Mouse (Mus musculus): ENCODE results near the gene Mettl16. TPM values are rescaled to one million over a fixed set of nuclear protein-coding genes. Genes with fewer than 3 reads are reported as not detected.

Gene Mettl16
- total RNA-seq, 1 experiment from 2014 or later: 50.6 TPM

- peak; percentile 55 for ATAC-seq (replicated peaks; ENCODE audit: low read depth, poor library complexity, severe bottlenecking)
These were observed 59.9 kb downstream of the Mettl16 start, which contains the start of gene Mnt for GRCm38 (mm10) chr11:74830256-74831161. Mnt (plus strand) TSS chr11:74830920.

DNA sequence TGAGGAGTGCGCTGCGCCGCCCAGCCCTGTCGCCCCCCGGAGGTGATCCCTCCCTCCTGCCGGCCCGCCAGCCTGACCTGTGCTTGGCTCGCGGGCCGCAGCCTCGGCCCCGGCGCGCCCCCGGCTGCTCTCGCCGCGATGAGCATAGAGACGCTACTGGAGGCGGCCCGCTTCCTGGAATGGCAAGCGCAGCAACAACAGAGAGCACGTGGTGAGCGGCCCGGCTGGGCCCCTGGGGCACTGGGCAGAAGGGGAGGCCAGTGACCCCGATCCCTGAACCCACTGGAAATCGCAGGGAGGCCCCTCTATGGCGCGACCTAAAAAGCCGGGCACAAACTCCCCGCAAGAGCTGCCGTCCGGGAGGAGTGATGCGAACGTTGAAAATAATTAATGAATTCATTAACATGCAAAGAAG is 60.6 kb downstream of the Mettl16 start:
- no peak for ATAC-seq (replicated peaks; ENCODE audit: low read depth, poor library complexity, severe bottlenecking)

GRCm38 (mm10) chr11:74831606-74832451 is 61.2 kb downstream of the Mettl16 start:
- ATAC-seq (replicated peaks; ENCODE audit: low read depth, poor library complexity, severe bottlenecking): peak; percentile 37

GRCm38 (mm10) chr11:74832503-74833143 is 62.0 kb downstream of the Mettl16 start:
- ATAC-seq (replicated peaks; ENCODE audit: low read depth, poor library complexity, severe bottlenecking): peak; percentile 13

GRCm38 (mm10) chr11:74833536-74834358 is 63.1 kb downstream of the Mettl16 start:
- ATAC-seq (replicated peaks; ENCODE audit: low read depth, poor library complexity, severe bottlenecking): no peak

DNA sequence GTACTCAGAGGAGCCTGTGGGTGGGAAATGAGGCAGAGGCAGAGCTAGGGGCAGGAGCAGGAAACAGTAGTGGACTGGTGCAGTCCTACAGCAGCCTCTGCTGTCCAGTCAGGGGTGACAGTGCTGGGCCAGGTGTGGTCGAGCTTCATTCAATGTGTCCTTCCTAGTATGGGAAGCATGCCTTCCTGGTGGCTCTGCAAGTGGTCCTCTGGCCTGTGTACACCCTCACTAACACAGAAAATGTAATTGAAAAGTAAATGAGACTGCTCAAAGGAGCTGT is 63.7 kb downstream of the Mettl16 start:
- no peak for ATAC-seq (replicated peaks; ENCODE audit: low read depth, poor library complexity, severe bottlenecking)

GRCm38 (mm10) chr11:74834650-74835277 is 64.1 kb downstream of the Mettl16 start:
- ATAC-seq (replicated peaks; ENCODE audit: low read depth, poor library complexity, severe bottlenecking): no peak

DNA sequence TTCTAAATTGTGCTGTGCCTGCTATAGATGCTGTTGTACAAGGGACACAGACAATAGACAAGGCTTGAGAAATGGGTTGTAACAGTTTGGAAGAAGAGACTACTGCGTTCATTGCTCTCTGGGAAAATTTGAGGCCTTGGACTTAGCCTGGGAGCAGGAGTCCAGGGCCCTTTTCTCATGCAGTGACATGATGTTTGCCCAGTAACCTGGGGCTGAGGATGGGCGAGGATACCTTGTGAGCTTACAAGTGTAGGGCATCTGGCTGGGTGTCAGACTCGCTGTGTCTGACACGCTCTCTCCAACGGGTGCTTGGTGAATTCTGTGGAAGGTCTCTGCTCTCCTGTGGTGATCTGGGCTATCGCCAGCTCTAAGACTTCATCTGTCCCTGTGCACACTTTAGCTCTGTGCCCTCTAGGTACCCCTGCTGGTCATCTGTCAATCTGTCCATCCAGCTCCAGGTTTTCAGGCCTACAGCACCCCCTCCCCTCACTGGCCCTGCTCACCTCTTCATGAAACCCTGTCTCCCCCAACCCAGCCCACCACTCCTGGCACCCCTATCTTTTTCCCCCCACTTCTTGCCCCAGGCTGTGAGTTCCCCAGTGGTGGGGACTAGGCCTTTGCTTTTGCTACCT is 65.1 kb downstream of the Mettl16 start:
- no peak for ATAC-seq (replicated peaks; ENCODE audit: low read depth, poor library complexity, severe bottlenecking)

- ATAC-seq (replicated peaks; ENCODE audit: low read depth, poor library complexity, severe bottlenecking): no peak
These were observed 65.8 kb downstream of the Mettl16 start for GRCm38 (mm10) chr11:74836225-74837055.

DNA sequence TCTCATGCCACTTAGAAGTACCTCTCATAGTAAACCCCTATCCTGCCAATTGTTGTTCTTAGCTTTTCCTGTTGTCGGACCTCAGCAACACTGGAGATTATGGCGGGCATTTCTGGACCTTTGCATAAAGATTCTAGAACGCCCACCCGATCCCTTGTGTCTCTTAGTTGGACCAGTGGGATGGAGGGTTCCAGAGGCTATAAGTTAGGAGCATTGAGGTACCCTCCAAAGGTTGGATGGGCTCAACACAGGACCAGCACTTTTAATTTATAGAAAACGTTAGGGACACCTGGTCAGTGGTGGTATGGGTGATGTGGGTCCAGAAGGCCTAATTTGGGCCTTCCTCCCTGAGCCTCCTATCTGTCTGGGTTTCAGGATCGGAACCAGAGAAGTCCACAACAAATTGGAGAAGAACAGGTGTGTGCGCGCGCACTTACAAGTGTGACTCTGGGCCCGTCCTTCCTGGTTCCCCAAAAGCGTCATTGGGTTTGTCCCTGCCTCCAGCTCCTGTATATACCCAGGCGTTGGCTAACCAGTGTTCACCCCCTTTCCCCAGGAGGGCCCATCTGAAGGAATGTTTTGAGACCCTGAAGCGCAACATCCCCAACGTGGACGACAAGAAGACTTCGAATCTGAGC is 66.5 kb downstream of the Mettl16 start:
- peak; percentile 4 for ATAC-seq (replicated peaks; ENCODE audit: low read depth, poor library complexity, severe bottlenecking)

- ATAC-seq (replicated peaks; ENCODE audit: low read depth, poor library complexity, severe bottlenecking): peak; percentile 64
These were observed 67.2 kb downstream of the Mettl16 start for GRCm38 (mm10) chr11:74837694-74838431.

- ATAC-seq (replicated peaks; ENCODE audit: low read depth, poor library complexity, severe bottlenecking): peak; percentile 50
These were observed 67.8 kb downstream of the Mettl16 start for GRCm38 (mm10) chr11:74838441-74838840.

DNA sequence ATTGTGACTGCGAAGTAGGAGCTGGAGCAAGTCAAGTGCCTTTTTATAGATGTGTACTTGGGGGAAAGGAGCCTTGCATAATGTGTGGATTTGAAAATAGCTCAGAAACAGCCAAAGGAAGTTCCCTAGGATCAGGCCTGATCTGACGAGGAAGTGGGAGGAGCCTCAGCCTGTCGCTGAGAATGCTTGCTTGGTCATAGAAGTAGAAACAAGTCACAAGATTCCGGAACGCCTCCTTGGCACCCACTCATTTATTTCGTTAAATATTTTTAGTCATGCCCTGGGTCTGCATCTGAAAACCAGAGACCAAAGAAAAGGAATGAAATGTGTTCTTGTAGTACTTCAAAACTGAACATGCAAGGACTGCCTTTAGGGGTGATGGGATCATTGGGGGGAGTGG is 68.3 kb downstream of the Mettl16 start:
- peak; percentile 52 for ATAC-seq (replicated peaks; ENCODE audit: low read depth, poor library complexity, severe bottlenecking)

GRCm38 (mm10) chr11:74839860-74840715 is 69.5 kb downstream of the Mettl16 start:
- ATAC-seq (replicated peaks; ENCODE audit: low read depth, poor library complexity, severe bottlenecking): no peak

DNA sequence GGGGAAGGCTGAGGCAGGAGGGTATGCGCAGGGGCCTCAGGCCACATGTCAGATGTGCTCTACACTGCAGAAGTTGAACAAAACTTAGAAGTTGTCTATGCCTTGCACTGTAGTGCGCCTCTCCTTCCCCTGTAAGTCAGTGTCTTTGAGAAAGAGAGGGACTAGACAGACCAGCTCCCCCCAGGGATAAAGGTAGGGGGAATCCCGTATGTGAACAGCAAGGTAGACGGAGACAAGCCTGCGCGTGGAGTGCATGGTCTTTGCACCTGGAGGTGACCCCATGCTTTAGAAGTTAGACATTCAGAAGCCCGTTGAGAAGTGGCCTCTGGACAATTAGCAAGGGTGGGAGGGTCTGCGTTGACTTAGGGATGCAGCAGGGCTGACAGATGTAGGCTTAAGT is 70.1 kb downstream of the Mettl16 start:
- ATAC-seq (replicated peaks; ENCODE audit: low read depth, poor library complexity, severe bottlenecking): no peak

DNA sequence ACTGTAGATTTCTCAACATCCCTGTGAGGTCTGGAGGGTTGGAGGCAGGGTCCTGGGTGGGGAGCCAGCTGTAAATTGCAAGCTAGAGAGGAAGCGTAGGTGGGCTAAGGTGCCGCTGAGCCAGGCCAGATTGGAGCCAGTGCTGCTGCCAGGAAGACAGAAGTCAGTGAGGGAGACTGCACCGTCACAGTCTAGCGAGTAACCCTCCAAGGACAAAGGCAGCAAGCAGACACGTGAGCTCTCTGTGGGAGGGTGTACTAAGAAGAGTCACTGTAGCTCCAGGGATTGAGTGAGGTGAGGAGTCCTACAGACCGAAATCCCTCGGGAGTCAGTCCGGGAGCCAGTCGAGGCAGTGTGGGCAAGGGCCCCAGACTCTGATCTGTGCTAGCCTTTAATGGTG is 70.7 kb downstream of the Mettl16 start:
- no peak for ATAC-seq (replicated peaks; ENCODE audit: low read depth, poor library complexity, severe bottlenecking)
